Mouse (Mus musculus): ENCODE measurements at regions not wholly inside any gene's neighbourhood (a gene's known extent, or its start where the extent isn't known, plus 50 kb on each side); places are given as distances from the start of the nearest gene placed in this dataset.

DNA sequence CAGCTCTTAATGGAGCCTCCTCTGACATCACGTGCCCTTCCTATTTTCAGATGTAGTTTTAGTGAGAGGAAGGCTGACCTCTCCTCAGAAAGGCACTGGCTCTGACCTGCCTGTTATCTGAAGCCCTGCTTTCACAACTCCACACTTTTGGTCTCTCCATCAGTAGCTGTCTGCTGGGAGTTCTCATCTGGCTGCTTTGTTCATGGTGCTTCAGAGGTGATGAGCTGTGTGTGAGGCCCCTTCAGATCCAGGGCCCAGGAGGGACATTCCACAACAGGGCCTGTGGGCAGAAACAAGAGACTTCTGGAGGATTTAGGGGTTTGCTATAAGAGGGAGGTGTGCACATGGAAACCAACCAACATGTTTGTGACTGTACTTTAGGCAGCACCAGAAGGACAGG lies 50.8 kb upstream of the Fhl2 start:
- no peak for ATAC-seq (ENCODE audit: extremely low read depth, insufficient number of reproducible peaks, low FRiP score, poor library complexity, severe bottlenecking)

DNA sequence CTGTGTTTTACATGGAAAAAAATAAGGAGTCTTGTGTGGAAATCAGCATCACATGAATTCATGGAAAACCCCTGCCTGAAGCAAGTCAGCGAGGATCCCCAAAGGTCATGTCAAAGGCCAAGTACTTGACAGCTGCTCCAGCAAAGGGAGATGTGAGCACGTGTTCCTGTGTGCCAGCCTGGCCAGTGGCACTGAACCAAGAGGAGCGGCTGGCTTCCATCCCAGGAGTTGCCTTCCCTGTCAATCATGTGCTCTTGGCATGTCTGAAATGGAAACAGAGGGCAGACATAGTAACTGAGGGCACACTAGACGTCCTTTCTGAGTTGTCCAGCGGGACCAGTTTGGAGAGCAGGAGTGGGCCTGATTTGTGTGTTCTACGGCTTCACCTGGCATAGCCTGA lies 53.5 kb upstream of the Fhl2 start:
- no peak for ATAC-seq (ENCODE audit: extremely low read depth, insufficient number of reproducible peaks, low FRiP score, poor library complexity, severe bottlenecking)

DNA sequence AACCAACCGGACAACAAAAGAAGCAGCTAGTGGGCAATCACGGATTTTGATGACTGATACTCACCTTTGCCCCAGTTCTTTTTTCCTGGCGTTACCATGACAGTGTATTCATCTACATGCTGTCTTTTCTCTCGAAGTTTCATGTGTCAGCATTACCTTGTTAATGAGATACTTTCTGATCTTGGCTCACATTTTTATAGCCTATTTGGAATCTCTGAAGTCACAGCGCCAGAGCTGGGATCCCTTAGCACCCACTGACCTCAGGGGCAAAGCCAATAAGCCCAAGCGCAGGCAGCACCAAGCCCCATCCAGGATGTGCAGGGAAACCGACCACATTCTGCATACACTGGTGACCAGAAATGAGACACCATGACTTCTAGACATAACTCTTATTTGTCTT lies 54.6 kb upstream of the Fhl2 start:
- no peak for ATAC-seq (ENCODE audit: extremely low read depth, insufficient number of reproducible peaks, low FRiP score, poor library complexity, severe bottlenecking)

DNA sequence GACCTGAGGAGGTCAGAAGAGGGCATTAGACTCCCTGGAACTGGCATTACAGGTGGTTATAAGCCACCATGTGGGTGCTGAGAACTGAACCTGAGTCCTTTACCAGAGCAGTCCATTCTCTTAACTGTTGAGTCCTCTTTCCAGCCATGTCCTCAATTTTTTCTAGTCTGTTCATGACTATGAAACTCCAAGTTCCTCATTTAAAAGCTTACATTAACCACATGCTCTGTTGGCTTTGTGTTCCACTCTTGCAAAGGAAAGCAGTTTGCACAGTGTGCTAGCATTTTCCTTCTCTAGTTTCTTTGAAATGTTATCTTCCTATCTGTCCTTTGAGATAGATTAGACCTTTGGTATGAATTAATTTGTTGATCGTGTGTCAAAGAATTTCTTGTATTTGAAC lies 57.3 kb upstream of the Fhl2 start:
- ATAC-seq (ENCODE audit: extremely low read depth, insufficient number of reproducible peaks, low FRiP score, poor library complexity, severe bottlenecking), result no peak

DNA sequence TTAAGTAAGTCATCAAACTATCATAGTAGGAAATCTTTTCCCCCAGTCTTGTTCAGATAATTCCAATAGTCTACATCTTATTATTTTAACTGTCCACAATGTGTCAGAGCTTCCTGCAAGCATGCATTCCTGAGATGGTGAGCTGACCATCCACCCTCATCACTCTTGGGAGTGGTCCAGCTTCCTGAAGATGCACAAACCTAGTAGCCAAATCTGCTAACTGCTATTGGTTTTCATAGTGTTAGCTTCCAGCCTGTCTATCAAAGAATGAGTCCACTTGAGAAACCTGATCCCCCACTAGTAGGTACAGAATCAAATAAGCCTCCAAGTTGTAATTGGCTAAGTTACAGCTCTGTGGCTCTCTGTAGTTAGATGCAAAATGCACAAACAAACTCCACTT lies 59.3 kb upstream of the Fhl2 start:
- no peak for ATAC-seq (ENCODE audit: extremely low read depth, insufficient number of reproducible peaks, low FRiP score, poor library complexity, severe bottlenecking)

DNA sequence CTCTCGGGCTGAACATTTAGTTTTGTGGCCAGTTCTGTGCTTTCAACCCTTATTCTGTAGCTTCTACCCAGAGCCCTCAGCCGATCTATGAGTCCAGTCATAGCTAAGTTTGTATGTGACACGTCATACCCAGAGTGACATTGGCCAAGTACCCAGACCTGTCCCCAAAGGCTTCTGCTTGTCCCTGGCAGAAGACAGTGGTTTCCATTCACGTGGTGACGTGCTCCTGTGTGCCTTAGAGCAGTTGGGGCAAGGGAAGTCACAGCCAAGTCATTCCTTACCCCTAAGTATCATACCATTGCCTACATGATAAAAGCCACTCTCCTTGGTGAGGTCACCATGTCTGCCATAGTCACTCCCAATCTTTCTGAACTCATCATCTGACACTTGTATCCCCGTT lies 61.1 kb upstream of the Fhl2 start:
- ATAC-seq (ENCODE audit: extremely low read depth, insufficient number of reproducible peaks, low FRiP score, poor library complexity, severe bottlenecking), result no peak

DNA sequence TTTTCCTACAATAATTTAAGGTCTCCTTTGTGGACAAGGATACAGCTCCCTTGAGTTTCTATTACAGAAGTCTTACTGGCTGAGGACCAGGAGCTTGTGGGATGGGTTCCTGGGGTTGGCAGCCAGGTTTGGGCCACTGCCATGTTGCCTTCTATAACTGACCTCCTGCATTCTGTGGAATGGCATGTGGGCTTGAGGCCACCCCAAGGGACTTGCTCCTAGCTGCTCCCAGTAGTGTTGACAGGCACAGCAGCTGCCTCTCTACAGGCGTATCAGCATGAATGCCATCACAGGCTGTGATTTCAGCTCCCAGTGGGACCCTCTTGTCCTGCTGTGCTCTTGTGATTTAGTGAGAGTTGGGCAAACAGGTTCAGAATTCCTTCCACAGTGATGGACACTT lies 63.1 kb upstream of the Fhl2 start:
- ATAC-seq (ENCODE audit: extremely low read depth, insufficient number of reproducible peaks, low FRiP score, poor library complexity, severe bottlenecking), result no peak

DNA sequence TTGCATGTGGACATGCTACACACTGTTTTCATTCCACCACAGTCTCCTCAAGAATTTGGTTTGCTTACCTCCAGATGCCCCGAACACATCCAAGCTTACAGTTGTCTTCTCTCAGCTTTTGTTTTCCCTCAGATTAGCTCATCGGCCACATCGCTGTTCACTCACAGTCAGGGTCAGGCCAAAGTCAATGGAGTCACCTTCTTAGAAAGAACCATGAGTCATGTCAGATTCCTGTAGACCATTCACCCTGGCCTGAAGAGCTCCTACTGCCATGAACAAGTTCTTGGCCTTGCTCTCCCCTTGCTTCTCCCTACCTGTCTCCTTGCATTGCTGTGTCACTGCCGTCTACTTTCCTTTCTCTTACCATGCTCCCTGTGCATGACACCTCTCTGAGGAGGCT lies 63.7 kb upstream of the Fhl2 start:
- ATAC-seq (ENCODE audit: extremely low read depth, insufficient number of reproducible peaks, low FRiP score, poor library complexity, severe bottlenecking), result no peak

DNA sequence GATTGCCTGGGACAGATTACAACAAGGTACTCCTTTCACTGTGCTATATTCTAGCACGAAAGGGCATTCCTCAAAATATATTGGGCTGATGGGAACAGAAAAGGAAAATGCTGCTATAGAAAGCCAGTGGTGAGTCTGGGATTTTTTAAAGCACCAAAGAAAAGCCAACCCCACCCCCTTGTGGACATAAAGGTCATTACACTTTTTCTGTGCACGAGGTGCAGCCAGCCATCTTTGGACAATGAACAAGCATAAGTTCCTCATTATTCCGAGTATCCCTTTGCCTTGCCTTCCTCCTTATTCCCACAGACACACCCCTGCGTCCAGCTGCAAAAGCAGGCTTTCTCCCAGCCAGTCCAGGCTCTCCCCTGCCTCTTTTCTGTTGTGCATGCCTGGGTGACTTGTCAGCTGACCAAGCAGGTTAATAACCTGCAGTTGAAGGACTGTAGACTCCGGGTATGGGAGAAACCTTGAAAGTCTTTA lies 67.7 kb upstream of the Fhl2 start:
- peak; percentile 41; the same call in 1 of the 2 replicates for ATAC-seq (ENCODE audit: extremely low read depth, insufficient number of reproducible peaks, low FRiP score, poor library complexity, severe bottlenecking)

DNA sequence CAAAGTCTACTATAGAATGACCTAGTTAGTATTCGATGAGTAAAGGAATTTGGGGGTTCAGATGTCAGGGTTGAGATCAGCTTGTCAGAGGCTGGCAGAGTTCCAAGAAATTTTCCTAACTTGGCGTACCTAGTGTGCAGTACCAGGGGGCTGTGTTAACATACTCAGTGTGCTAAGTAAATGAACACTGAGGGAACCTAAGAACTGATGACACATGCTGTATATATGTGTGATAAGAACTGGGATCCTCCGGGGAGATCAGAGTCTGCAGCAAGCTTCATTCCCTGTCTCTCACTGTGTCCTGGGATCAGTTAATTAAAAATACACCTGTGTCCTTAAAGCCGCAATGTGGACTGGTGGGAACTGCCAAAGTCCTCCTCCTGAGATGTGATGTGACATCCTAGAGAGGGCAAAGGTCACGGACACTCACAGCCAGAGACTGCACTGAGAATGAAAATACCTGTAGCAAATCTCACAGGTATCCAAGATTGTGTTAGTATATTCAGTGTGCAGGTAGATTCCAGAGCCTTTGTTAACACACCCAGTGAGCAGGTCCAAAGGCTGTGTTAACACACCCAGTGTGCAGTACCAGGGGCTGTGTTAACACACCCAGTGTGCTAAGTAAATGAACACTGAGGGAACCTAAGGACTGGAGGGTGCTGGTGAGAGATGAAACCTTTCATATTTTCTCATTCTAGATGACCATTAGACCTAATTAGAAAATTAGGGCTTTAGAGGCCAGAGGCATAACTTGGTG lies 69.1 kb upstream of the Fhl2 start:
- no peak for ATAC-seq (ENCODE audit: extremely low read depth, insufficient number of reproducible peaks, low FRiP score, poor library complexity, severe bottlenecking)

DNA sequence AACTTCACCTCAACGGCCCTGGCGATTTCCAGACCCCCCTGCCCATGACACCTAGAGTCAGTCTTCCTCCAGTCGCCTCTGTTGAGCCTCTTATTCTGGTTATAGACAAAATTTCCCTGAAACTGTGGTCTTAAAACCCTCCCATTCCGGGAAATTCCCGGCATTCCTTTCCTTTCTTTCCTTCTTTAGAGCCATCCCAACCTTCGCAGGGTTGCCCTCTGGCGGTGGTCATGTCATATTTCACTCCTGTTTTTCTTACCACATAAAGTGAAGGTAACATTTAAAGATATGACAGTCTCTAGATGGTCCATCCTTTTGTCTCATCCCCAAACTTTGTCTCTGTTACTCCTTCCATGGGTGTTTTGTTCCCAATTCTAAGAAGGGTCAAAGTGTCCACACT lies 72.9 kb upstream of the Fhl2 start:
- ATAC-seq (ENCODE audit: extremely low read depth, insufficient number of reproducible peaks, low FRiP score, poor library complexity, severe bottlenecking), result no peak

DNA sequence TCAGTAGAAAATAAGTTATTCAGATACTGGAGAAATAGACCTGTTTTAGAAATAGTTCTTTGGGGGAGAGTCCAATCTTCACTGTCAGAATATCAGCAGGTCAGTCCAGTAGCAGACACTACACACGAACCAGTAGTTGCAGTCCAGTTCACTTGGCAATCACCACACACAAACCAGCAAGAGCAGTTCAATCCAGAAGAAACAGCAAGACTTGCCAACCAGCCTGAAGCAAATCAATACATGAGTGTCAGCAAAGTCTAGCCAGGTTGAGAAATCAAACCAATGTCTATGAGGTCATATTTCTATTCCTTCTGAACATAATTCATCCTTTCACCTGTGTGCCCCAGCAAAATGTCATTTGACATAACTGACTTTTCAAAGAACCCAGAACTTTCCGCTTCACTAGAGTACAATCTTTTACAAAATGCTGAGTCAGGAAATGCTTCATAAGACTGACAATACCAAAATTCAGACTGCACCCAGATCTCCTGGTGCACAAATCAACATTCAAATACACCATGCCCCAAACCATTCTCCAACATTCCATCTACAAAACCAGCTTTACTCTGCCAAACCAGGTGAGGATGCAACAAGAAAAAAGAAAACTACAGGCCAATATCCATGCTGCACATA lies 76.6 kb upstream of the Fhl2 start:
- no peak for ATAC-seq (ENCODE audit: extremely low read depth, insufficient number of reproducible peaks, low FRiP score, poor library complexity, severe bottlenecking)

DNA sequence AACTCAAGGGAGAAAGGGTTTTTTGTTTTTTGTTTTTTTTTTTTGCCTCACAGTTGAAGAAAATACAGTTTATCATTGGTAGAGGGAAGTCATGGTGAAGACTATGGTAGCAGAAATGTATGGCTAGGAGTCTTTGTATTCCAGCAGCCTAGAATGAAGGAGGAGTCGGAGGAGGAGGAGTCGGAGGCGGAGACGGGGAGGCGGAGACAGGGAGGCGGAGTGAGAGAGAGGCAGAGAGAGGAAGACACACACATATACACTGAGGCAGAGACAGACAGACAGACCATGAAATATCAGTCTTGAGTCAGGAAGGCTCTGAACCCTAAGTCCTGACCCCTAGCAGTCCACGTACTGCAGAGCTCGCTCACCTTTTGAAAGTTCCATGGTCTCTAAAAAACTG lies 95.0 kb upstream of the Fhl2 start:
- no peak for ATAC-seq (ENCODE audit: extremely low read depth, insufficient number of reproducible peaks, low FRiP score, poor library complexity, severe bottlenecking)

DNA sequence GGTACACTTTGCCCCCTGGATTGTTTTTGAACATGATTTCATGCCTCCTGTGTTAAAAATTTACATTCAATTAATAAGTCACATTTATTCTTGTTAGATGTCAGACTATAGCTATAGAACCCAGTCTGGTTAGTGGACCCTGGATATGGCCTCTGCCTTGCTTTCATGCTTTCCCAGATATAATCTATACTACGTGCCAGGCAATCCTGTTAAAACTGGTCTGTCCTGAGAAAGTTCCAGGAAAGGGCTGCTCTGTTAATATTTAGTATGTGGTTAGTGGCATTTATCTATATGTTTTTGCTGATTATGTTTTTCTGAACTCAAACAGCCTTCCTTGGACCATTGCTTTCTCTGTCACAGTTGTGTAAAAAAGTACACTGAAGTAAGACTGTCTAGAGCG lies 95.8 kb upstream of the Fhl2 start:
- no peak for ATAC-seq (ENCODE audit: extremely low read depth, insufficient number of reproducible peaks, low FRiP score, poor library complexity, severe bottlenecking)

DNA sequence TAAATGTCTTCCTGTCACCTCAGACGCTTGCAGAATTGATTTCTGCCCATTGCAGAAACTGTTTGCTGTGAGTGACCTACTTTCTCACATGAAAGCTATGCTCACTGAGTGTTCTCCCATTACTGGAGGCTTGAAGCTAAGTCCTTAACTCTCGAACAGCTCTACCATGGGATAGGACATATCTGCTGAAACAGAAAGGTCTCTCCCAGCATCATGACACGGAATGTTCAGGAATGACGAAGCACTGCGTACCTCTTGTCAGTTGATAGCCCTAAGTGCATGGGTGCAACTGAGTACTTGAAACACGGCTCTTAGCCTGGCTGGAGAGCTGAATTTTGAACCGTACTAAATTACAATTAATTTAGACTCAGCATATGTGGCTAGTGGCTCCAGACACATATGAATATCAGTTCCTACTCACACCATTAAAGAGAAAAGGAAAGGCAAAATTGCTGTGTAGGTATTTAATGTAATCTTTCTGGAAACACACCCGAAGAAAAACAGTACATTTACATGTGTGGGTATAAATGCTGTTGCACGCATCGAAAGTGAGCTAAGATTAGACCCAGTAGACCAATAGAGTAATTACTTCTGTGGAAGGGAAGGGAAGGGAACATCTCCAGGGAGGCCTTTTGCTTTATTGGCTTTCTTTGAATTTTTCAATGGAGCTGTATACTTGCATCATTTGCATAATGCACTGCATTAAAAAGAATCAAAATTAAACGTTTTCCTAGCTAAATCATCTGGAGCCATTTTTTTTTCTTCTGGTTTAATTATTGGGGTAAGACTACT lies 97.6 kb upstream of the Fhl2 start:
- no peak for ATAC-seq (ENCODE audit: extremely low read depth, insufficient number of reproducible peaks, low FRiP score, poor library complexity, severe bottlenecking)

DNA sequence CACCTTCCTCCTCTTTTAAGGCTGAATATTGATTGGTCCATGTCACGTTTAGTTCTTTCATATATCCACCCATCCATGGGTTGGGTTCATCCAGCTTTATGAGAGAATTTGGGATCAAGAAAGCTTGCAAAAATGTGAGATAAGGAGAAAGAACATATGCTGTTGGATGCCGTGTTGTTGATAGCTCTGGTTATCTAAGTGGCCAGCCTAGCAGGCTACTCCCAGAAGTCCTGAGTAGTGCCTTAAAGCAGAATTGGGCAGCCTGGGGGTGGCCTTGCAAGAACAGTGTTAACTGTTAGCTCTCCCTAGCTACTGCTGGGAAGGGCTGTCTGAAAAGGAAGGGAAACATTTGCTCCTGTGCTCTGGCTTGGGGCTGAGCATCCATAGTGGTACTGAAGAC lies 100.8 kb upstream of the Fhl2 start:
- no peak for ATAC-seq (ENCODE audit: extremely low read depth, insufficient number of reproducible peaks, low FRiP score, poor library complexity, severe bottlenecking)

DNA sequence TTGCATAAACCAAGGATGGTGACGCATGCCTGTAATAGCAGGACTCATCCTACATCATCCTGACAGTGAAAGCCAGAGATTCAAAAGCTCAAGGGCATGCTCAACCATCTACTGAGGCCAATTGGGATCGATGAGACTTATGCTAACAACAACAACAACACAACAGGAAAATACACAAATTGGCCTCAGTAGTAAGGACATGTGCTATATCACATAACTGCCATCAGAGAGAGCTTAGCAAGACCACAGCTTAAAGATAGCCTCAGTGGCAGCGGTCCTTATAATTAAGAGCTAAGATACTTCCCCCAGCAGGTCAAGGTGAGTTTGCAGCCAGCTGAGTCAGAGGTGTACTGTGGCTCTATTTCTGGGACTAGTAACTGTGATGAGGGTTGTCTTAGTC lies 102.0 kb upstream of the Fhl2 start:
- ATAC-seq (ENCODE audit: extremely low read depth, insufficient number of reproducible peaks, low FRiP score, poor library complexity, severe bottlenecking), result no peak

DNA sequence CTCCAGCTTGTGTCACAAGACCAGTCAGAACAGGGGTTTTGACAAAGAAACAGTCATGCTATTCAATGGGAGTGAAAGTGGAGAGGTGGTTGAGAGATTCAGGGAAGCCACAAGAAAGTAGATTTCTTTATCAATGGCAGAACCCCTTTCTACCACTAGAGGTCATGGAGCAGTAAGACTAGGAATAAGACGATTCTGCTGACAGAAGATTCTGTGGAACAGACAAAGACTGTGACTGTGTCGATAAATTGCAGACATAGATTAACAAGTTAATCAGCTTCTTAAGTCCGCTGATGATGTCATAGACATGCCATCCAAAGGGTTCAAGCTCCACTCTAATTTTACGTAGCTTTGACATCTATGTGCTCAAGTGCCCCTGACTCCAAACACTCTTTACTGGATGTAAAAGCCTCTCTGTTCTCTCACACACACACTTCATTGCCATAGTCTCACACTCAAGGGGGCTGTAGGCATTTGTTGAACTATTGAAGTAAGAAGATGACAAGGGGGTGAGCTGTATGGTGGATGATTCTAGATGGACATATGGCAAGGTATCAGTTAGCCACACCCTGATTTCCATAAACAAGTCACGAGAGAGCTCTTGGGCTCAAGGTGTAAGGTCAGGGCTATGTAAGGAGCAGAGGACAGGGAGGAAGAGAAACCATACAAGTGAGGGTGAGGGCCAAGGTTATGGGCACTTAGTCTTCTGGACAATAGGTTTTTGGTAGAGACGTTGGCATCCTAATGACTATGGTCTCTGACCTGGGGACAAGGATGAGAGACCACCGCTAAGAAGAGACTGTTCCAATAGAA lies 102.9 kb upstream of the Fhl2 start:
- ATAC-seq (ENCODE audit: extremely low read depth, insufficient number of reproducible peaks, low FRiP score, poor library complexity, severe bottlenecking), result peak; percentile 75

DNA sequence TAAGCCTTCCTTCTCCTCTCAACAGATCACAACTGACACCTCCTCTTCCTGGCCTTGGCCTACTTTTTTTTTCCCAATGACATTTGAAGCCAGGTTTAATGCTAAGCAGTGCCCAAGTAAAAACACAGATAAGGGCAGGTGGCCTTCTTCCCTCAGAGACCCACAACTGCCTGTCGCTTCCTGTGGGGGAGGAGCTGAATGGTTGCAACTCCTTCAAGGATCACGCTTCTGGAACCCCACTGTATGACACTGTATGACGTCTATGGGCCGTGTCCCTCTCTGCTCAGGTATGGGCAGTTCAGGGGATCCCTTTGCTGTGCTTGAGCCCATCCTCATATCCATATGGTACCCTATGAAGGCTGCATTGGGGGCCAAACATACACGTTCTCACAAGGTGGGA lies 103.9 kb upstream of the Fhl2 start:
- no peak for ATAC-seq (ENCODE audit: extremely low read depth, insufficient number of reproducible peaks, low FRiP score, poor library complexity, severe bottlenecking)
